Mouse (Mus musculus): Measurements from ENCODE around the gene Cerk. TPM values are rescaled to one million over a fixed set of nuclear protein-coding genes. Genes with fewer than 3 reads are reported as not detected.
"Not testable (repeated sequence)": the region's sequence is repeated elsewhere in the genome, so short reads cannot be mapped to it uniquely, and the experiment has no call there.

Gene Cerk
- polyA plus RNA-seq, 1 experiment from 2014 or later, result 27.0 TPM

DNA sequence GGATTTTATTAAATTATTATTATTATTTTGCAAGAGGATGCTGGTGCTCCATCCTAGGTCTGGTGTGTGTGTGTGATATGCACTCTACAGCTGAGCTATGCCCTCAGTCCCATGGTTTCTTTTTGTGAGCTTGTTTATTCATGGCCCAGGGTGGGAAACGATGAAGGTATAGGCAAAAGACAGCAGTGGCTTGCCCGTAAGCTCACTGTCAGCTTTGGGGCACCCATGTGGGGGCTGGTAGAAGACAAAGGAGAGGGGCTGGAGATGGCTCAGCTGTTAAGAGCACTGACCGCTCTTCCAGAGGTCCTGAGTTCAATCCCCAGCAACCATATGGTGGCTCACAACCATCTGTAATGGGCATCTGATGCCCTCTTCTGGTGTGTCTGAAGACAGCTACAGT, 4.6 kb downstream of the Cerk start:
- not testable (repeated sequence) for H3K9me3 ChIP-seq (ENCODE audit: control insufficient read depth, low read length); ATAC-seq (ENCODE audit: low read depth); H3K9ac ChIP-seq (replicated peaks; ENCODE audit: low read depth, low read length); H3K4me3 ChIP-seq (ENCODE audit: low read depth, low read length); H3K4me2 ChIP-seq (ENCODE audit: low read depth, low read length); H3K27ac ChIP-seq (ENCODE audit: low read depth, low read length); H3K36me3 ChIP-seq (ENCODE audit: control insufficient read depth, insufficient read depth, low read length); H3K27me3 ChIP-seq (ENCODE audit: control insufficient read depth, insufficient read depth, low read length)
- peaks cover 24% of the 10 kb centered on the region for H3K4me1 ChIP-seq (ENCODE audit: control insufficient read depth, insufficient read depth, low read length)
- WGBS, result 94% methylated on average over 3 of the region's 3 CpGs

DNA sequence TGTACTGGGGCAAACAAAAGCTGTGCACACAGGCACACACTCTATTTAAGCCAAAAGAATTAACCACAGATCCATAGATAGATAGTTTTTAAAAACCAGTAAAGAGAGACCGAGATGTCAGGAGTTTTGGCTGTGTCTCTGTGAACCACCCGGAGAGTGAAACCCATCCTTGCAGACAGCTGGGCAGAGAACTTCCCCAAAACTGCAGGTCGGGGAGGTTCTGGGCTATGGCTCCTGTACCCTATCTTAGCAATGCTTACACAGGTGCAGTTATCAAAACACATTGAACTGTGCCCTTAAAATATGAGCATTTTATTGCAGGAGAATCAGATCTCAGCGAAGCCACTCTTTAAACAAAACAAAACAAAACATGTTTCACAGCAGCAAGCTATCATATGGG, 5.5 kb downstream of the Cerk start:
- Histone ChIP-seq H3K4me3 (ENCODE audit: low read depth, low read length) (no peak overlapping the region), H3K27me3 (ENCODE audit: control insufficient read depth, insufficient read depth, low read length) (no peaks in the 10 kb centered on the region; the same call in 1 of the 2 replicates), H3K4me1 (ENCODE audit: control insufficient read depth, insufficient read depth, low read length) (peaks cover 22% of the 10 kb centered on the region), H3K27ac (ENCODE audit: low read depth, low read length) (no peak overlapping the region), H3K9ac (replicated peaks; ENCODE audit: low read depth, low read length) (no peak overlapping the region), H3K36me3 (ENCODE audit: control insufficient read depth, insufficient read depth, low read length) (no peaks in the 10 kb centered on the region), H3K9me3 (ENCODE audit: control insufficient read depth, low read length) (no peaks in the 10 kb centered on the region), H3K4me2 (ENCODE audit: low read depth, low read length) (no peak overlapping the region)
- WGBS, result 89% methylated on average over 4 of the region's 4 CpGs
- ATAC-seq (ENCODE audit: low read depth), result no peak

GRCm38 (mm10) chr15:86178594-86178993, 7.3 kb downstream of the Cerk start:
- Histone ChIP-seq H3K4me3 (ENCODE audit: low read depth, low read length) (no peak overlapping the region), H3K27me3 (ENCODE audit: control insufficient read depth, insufficient read depth, low read length) (no peaks in the 10 kb centered on the region), H3K27ac (ENCODE audit: low read depth, low read length) (no peak overlapping the region), H3K4me2 (ENCODE audit: low read depth, low read length) (no peak overlapping the region), H3K36me3 (ENCODE audit: control insufficient read depth, insufficient read depth, low read length) (no peaks in the 10 kb centered on the region), H3K9me3 (ENCODE audit: control insufficient read depth, low read length) (no peaks in the 10 kb centered on the region), H3K4me1 (ENCODE audit: control insufficient read depth, insufficient read depth, low read length) (peaks cover 13% of the 10 kb centered on the region; the same call in 1 of the 2 replicates), H3K9ac (replicated peaks; ENCODE audit: low read depth, low read length) (no peak overlapping the region)
- 92% methylated on average over 6 of the region's 6 CpGs for WGBS
- no peak for ATAC-seq (ENCODE audit: low read depth)

DNA sequence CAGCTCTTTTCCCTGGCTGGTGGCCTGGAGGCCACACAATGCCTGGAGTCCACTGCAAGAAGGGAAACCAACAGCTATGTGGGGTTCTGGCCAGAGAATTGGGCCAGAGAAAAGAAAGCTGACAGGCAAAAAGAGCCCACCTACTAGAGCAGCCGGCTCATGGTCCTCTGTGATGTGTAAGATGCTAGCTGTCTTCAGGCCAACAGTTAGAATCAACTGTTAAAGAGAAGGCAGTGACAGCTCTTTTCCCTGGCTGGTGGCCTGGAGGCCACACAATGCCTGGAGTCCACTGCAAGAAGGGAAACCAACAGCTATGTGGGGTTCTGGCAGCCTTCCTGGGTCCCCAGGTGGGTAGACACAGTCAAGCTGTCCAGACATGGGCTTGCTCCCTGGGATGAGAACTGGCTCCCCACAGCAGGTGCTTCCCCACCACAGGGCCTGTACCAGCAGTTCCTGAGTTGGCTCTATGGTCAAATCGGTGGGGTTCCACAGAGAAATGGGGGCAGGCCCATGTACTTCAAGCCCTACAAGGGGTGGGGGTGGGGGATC, 8.2 kb downstream of the Cerk start:
- H3K27me3 ChIP-seq (ENCODE audit: control insufficient read depth, insufficient read depth, low read length); H3K4me3 ChIP-seq (ENCODE audit: low read depth, low read length); ATAC-seq (ENCODE audit: low read depth); H3K36me3 ChIP-seq (ENCODE audit: control insufficient read depth, insufficient read depth, low read length); H3K4me2 ChIP-seq (ENCODE audit: low read depth, low read length); H3K27ac ChIP-seq (ENCODE audit: low read depth, low read length); H3K9ac ChIP-seq (replicated peaks; ENCODE audit: low read depth, low read length); H3K9me3 ChIP-seq (ENCODE audit: control insufficient read depth, low read length): not testable (repeated sequence)
- H3K4me1 ChIP-seq (ENCODE audit: control insufficient read depth, insufficient read depth, low read length), result peaks cover 11% of the 10 kb centered on the region; the same call in 1 of the 2 replicates
- 81% methylated on average over 2 of the region's 2 CpGs for WGBS

DNA sequence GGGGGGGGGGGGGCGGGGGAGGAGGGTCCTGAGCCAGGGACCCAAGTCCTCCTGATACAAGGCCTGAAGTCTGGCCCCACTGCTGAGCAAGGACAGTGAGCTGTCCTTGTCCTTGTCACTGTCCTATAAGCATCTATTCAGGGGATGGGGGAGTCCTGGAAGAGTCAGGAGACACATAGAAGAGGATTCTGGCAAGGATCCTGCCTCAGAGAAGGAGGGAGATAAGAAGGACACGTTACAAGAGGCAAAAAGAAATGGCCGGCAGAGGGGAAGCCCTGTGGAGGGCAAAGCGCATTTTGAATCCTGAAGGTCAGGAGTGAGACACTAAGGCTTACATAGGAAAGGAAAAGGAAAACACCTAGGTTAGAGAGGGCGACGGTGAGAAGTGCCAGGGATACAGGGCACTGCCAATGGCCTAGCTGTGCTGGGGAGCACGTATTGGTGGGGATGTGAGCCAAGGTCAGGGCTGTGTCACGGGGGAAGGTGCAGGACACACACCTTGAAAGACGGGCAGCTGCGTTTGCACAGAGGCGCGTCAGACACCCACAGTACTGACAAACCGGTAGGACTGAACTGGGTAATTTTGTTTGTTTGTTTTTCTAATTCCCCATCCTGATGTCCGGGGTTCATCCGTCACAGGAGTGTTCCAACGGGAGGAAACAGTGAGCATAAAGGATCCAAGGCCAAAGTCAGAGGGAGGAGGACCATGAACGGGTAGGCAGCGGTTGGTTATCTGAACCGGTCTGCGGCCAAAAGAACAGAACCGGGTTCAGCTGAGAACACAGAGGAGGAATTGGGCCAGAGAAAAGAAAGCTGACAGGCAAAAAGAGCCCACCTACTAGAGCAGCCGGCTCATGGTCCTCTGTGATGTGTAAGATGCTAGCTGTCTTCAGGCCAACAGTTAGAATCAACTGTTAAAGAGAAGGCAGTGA, 8.9 kb downstream of the Cerk start:
- Histone ChIP-seq H3K27ac (ENCODE audit: low read depth, low read length) (no peak overlapping the region), H3K4me3 (ENCODE audit: low read depth, low read length) (no peak overlapping the region), H3K9ac (replicated peaks; ENCODE audit: low read depth, low read length) (no peak overlapping the region), H3K36me3 (ENCODE audit: control insufficient read depth, insufficient read depth, low read length) (no peaks in the 10 kb centered on the region), H3K4me2 (ENCODE audit: low read depth, low read length) (no peak overlapping the region), H3K9me3 (ENCODE audit: control insufficient read depth, low read length) (no peaks in the 10 kb centered on the region), H3K27me3 (ENCODE audit: control insufficient read depth, insufficient read depth, low read length) (no peaks in the 10 kb centered on the region), H3K4me1 (ENCODE audit: control insufficient read depth, insufficient read depth, low read length) (peaks cover 4% of the 10 kb centered on the region; the same call in 1 of the 2 replicates)
- WGBS, result 86% methylated on average over 21 of the region's 22 CpGs
- no peak for ATAC-seq (ENCODE audit: low read depth)

- H3K4me2 ChIP-seq (ENCODE audit: low read depth, low read length), result no peak overlapping the region
- WGBS, result 78% methylated on average over 10 of the region's 10 CpGs
- no peak overlapping the region for H3K4me3 ChIP-seq (ENCODE audit: low read depth, low read length)
- no peaks in the 10 kb centered on the region for H3K36me3 ChIP-seq (ENCODE audit: control insufficient read depth, insufficient read depth, low read length)
- H3K4me1 ChIP-seq (ENCODE audit: control insufficient read depth, insufficient read depth, low read length), result no peaks in the 10 kb centered on the region
- ATAC-seq (ENCODE audit: low read depth), result no peak
- H3K27ac ChIP-seq (ENCODE audit: low read depth, low read length), result no peak overlapping the region
- H3K9me3 ChIP-seq (ENCODE audit: control insufficient read depth, low read length), result no peaks in the 10 kb centered on the region
- no peaks in the 10 kb centered on the region for H3K27me3 ChIP-seq (ENCODE audit: control insufficient read depth, insufficient read depth, low read length)
- no peak overlapping the region for H3K9ac ChIP-seq (replicated peaks; ENCODE audit: low read depth, low read length)
These were observed 9.8 kb downstream of the Cerk start for GRCm38 (mm10) chr15:86176166-86176565.

DNA sequence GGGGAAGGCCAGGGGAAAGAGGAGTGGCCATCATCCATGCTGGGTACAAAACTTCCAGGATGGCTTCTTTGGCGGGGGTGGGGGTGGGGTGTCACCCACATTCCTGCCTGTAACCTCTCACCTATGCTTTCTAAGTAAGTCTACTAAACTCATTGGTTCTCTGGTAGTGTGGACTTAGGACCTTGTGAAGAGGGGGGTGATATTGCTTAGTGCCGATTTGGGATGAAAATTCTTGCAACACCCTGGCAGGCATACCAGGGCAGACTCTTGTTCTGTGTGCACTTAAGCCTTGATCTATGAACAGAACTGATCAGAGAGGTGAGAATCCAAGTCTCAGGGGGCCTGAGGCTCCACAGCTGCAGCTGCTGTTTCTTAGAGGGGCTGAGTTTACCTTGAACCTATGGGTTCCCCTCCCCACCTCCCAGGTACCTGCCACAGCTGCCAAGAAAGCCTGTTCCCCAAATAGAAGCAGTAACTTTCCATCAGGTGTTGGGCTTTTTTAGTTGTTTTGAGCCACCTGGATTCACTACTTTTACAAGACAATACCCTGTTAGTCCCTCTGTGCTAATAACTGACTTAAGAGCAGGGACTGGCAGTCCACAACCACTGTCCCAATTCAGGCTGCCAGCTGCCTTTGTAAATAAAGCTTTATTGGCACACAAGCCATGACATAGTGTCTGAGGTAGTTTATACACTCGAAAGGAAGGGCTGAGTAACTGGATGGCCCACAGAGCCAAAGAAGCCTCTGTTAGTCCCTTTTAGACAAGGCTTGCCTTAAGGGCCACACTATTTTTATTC, 10.5 kb downstream of the Cerk start:
- H3K9ac ChIP-seq (replicated peaks; ENCODE audit: low read depth, low read length), result no peak overlapping the region
- H3K4me1 ChIP-seq (ENCODE audit: control insufficient read depth, insufficient read depth, low read length), result no peaks in the 10 kb centered on the region
- no peaks in the 10 kb centered on the region for H3K36me3 ChIP-seq (ENCODE audit: control insufficient read depth, insufficient read depth, low read length)
- ATAC-seq (ENCODE audit: low read depth), result no peak
- no peaks in the 10 kb centered on the region for H3K27me3 ChIP-seq (ENCODE audit: control insufficient read depth, insufficient read depth, low read length)
- no peak overlapping the region for H3K4me2 ChIP-seq (ENCODE audit: low read depth, low read length)
- H3K4me3 ChIP-seq (ENCODE audit: low read depth, low read length), result no peak overlapping the region
- no peak overlapping the region for H3K27ac ChIP-seq (ENCODE audit: low read depth, low read length)
- WGBS, result 61% methylated on average over 3 of the region's 3 CpGs
- no peaks in the 10 kb centered on the region for H3K9me3 ChIP-seq (ENCODE audit: control insufficient read depth, low read length)

GRCm38 (mm10) chr15:86173136-86173985, 12.6 kb downstream of the Cerk start:
- Histone ChIP-seq H3K4me2 (ENCODE audit: low read depth, low read length) (no peak overlapping the region), H3K4me1 (ENCODE audit: control insufficient read depth, insufficient read depth, low read length) (0 out of 2 replicates have a peak, but pooled peaks cover 4% of the 10 kb centered on the region), H3K36me3 (ENCODE audit: control insufficient read depth, insufficient read depth, low read length) (no peaks in the 10 kb centered on the region), H3K9me3 (ENCODE audit: control insufficient read depth, low read length) (no peaks in the 10 kb centered on the region), H3K9ac (replicated peaks; ENCODE audit: low read depth, low read length) (no peak overlapping the region), H3K27me3 (ENCODE audit: control insufficient read depth, insufficient read depth, low read length) (no peaks in the 10 kb centered on the region), H3K4me3 (ENCODE audit: low read depth, low read length) (no peak overlapping the region), H3K27ac (ENCODE audit: low read depth, low read length) (no peak overlapping the region)
- ATAC-seq (ENCODE audit: low read depth), result no peak
- WGBS, result 49% methylated on average over 16 of the region's 16 CpGs

All from neural tube, embryonic 14.5 days (tissue).